Mouse (Mus musculus) heart, embryonic 15.5 days (tissue): ENCODE measurements around the gene Fryl. TPM values are rescaled to one million over a fixed set of nuclear protein-coding genes. Genes with fewer than 3 reads are reported as not detected.

Experiments
- ATAC-seq: fragments of 200-750 bp; cut with Nextera tagmentation; replicated peaks from 2 replicates; pipeline ENCODE4 v1.8.0; 2017; ENCODE audit warnings: low read depth, moderate TSS enrichment; ENCODE audit not compliant: insufficient number of reproducible peaks, insufficient read depth, low FRiP score
- H3K27ac ChIP-seq: fragments of 300-500 bp; sonication (generic); 2 replicates; pipeline ENCODE4 v1.5.1; 2015; ENCODE audit warnings: mild to moderate bottlenecking, inconsistent platforms
- H3K27me3 ChIP-seq: fragments of 300-500 bp; sonication (generic); 2 replicates; pipeline ENCODE4 v1.6.1; 2015; ENCODE audit warnings: inconsistent platforms
- H3K36me3 ChIP-seq: fragments of 300-500 bp; sonication (generic); 2 replicates; pipeline ENCODE4 v1.6.1; 2015; ENCODE audit warnings: mild to moderate bottlenecking, inconsistent platforms
- H3K4me1 ChIP-seq: fragments of 300-500 bp; sonication (generic); replicated peaks from 2 replicates; pipeline ENCODE4 v1.6.1; 2015; ENCODE audit warnings: inconsistent platforms
- H3K4me2 ChIP-seq: fragments of 300-500 bp; sonication (generic); 2 replicates; pipeline ENCODE4 v1.6.1; 2015; ENCODE audit warnings: inconsistent platforms, mild to moderate bottlenecking, moderate library complexity
- H3K4me3 ChIP-seq: fragments of 300-500 bp; sonication (generic); 2 replicates; pipeline ENCODE4 v1.5.1; 2015; ENCODE audit warnings: mild to moderate bottlenecking, inconsistent platforms
- H3K9ac ChIP-seq: fragments of 300-500 bp; sonication (generic); 2 replicates; pipeline ENCODE4 v1.6.1; 2015; ENCODE audit warnings: mild to moderate bottlenecking, inconsistent platforms
- H3K9me3 ChIP-seq: fragments of 300-500 bp; sonication (generic); replicated peaks from 2 replicates; pipeline ENCODE4 v1.6.1; 2016; ENCODE audit warnings: inconsistent platforms
- WGBS: fragments of 180-500 bp; shearing (Covaris S2); methylation state at CpG from one replicate; pipeline ENCODE4 v1.1.7; 2015; ENCODE audit warnings: mixed read lengths; 5-methylcytosine and 5-hydroxymethylcytosine counted together
- polyA plus RNA-seq: library from polyadenylated mRNA; unstranded; fragments of >200 nt; fragmentation: Nextera tagmentation; extraction: Ambion mirVana; gene quantifications from 2 replicates; pipeline ENCODE4 v1.2.1, GENCODE M21; 2015

Fryl gene
- polyA plus RNA-seq, 1 experiment from 2014 or later = 25.7 TPM

GRCm38 (mm10) chr5:73119969-73120725 is 136.3 kb downstream of the Fryl start:
- no peak for ATAC-seq
- no peak overlapping the region for H3K4me2 ChIP-seq
- 88% methylated on average over 13 of the region's 13 CpGs for WGBS
- H3K4me3 ChIP-seq = no peak overlapping the region
- H3K36me3 ChIP-seq = peaks cover 38% of the 10 kb centered on the region
- H3K9me3 ChIP-seq = no peaks in the 10 kb centered on the region
- H3K27ac ChIP-seq = no peak overlapping the region
- H3K9ac ChIP-seq = no peak overlapping the region
- H3K27me3 ChIP-seq = no peaks in the 10 kb centered on the region
- H3K4me1 ChIP-seq = no peaks in the 10 kb centered on the region

DNA sequence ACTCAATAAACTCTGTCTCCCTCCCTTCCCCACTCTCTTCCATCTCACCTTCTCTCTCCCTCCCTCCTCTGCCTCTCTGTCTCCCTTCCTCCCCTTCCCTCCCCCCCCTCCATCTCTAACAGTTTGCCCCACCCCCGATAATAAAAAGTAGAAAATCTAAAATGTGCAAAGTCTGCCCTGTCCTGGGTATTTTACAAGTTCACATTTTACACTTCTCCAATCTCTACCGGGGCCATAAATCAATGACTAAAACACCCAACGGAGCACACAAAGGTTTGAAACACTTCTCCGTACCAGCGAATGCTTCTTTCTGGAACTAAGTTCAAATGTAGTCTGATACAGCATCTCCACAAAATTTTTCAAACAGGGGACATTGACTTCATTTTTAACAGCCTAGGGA is 136.9 kb downstream of the Fryl start:
- WGBS = 87% methylated on average over 5 of the region's 5 CpGs
- no peak for ATAC-seq
- no peak overlapping the region for H3K4me2 ChIP-seq
- H3K27ac ChIP-seq = no peak overlapping the region
- no peaks in the 10 kb centered on the region for H3K4me1 ChIP-seq
- peaks cover 43% of the 10 kb centered on the region for H3K36me3 ChIP-seq
- no peaks in the 10 kb centered on the region for H3K27me3 ChIP-seq
- H3K9me3 ChIP-seq = no peaks in the 10 kb centered on the region
- no peak overlapping the region for H3K4me3 ChIP-seq
- no peak overlapping the region for H3K9ac ChIP-seq

DNA sequence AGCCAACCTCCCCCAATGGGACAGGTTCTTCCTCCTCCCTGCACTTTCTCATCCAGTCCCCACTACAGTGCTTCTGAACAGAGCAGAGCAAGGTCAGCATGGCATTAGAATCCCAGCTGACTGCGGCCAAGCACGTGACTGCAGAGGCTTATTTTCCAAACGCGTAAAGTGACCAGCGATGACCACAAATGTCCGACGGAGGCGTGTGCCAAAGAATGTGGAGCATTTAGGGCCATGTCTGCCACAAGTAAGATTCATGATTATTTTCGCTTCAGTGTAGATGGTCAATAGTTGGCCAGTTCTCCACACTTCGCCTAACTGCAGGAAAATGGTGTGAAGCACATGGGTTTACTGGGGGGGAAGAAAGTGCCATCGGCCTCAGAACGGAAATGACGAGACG is 137.6 kb downstream of the Fryl start:
- Histone ChIP-seq H3K36me3 (peaks cover 43% of the 10 kb centered on the region), H3K9me3 (no peaks in the 10 kb centered on the region), H3K4me2 (no peak overlapping the region), H3K4me3 (no peak overlapping the region), H3K4me1 (no peaks in the 10 kb centered on the region), H3K27me3 (no peaks in the 10 kb centered on the region), H3K27ac (no peak overlapping the region), H3K9ac (no peak overlapping the region)
- 90% methylated on average over 14 of the region's 14 CpGs for WGBS
- no peak for ATAC-seq

DNA sequence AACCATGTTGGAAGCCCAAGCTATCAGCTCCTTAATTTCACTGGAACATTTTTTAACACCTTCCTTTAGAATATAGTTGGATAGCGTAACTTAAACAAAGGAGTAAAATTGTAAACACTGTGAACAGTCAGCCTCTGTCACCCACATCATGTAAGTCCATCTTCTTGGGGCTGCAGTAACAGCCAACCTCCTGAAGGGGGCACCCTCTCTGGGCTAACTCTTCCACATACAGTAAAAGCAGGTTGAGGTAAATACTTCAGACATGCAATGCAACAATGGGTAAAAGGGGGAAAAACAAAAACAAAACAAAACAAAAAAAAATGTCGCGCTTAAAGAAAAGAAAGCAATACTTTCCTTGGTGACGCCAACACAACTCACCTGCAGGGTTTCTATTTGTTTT is 141.5 kb downstream of the Fryl start:
- H3K9ac ChIP-seq = no peak overlapping the region
- peaks cover 44% of the 10 kb centered on the region for H3K36me3 ChIP-seq
- no peaks in the 10 kb centered on the region for H3K9me3 ChIP-seq
- no peak overlapping the region for H3K27ac ChIP-seq
- H3K4me2 ChIP-seq = no peak overlapping the region
- WGBS = 96% methylated on average over 4 of the region's 4 CpGs
- no peak overlapping the region for H3K4me3 ChIP-seq
- no peak for ATAC-seq
- no peaks in the 10 kb centered on the region for H3K4me1 ChIP-seq
- H3K27me3 ChIP-seq = no peaks in the 10 kb centered on the region

DNA sequence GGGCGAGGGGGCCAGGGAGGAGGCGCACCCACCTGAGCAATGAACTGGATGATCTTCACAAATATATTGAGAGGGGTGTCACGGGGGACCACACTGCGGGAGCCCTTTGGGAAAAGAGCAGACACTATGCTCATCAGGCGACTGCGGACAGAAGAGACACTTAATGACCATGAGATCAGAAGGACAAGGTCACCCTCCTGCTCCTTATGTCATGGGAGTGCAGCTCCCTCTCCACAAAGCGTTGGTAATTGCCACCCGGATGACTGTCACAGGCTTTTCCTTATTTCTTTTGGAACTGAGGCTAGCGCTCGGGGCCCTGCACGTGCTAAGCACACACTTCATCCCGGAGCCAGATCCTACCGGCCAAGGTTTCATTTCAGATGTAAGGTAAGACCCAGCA is 144.1 kb downstream of the Fryl start:
- Histone ChIP-seq H3K36me3 (peaks cover 53% of the 10 kb centered on the region), H3K9ac (no peak overlapping the region), H3K4me2 (no peak overlapping the region), H3K4me1 (no peaks in the 10 kb centered on the region), H3K27ac (no peak overlapping the region), H3K27me3 (no peaks in the 10 kb centered on the region), H3K9me3 (no peaks in the 10 kb centered on the region), H3K4me3 (no peak overlapping the region)
- WGBS = 85% methylated on average over 13 of the region's 13 CpGs
- ATAC-seq = no peak

- Histone ChIP-seq H3K27ac (no peak overlapping the region), H3K4me1 (no peaks in the 10 kb centered on the region), H3K4me3 (no peak overlapping the region), H3K36me3 (peaks cover 73% of the 10 kb centered on the region), H3K27me3 (no peaks in the 10 kb centered on the region), H3K9ac (no peak overlapping the region), H3K4me2 (no peak overlapping the region), H3K9me3 (no peaks in the 10 kb centered on the region)
- 85% methylated on average over 7 of the region's 7 CpGs for WGBS
- ATAC-seq = no peak
Measured at GRCm38 (mm10) chr5:73103657-73104056, 152.8 kb downstream of the Fryl start.

- WGBS = 86% methylated on average over 10 of the region's 10 CpGs
- no peak for ATAC-seq
- no peak overlapping the region for H3K9ac ChIP-seq
Measured at GRCm38 (mm10) chr5:73102342-73102989, 154.0 kb downstream of the Fryl start.

GRCm38 (mm10) chr5:73092236-73092635 is 164.2 kb downstream of the Fryl start:
- Histone ChIP-seq H3K4me2 (no peak overlapping the region), H3K36me3 (peaks cover 81% of the 10 kb centered on the region), H3K4me3 (no peak overlapping the region), H3K27ac (no peak overlapping the region), H3K27me3 (no peaks in the 10 kb centered on the region), H3K4me1 (no peaks in the 10 kb centered on the region), H3K9me3 (no peaks in the 10 kb centered on the region), H3K9ac (no peak overlapping the region)
- WGBS = 73% methylated on average over 8 of the region's 8 CpGs
- ATAC-seq = no peak

More at GRCm38 (mm10) chr5:73102342-73102989, 154.0 kb downstream of the Fryl start:
- Histone ChIP-seq H3K9me3 (no peaks in the 10 kb centered on the region), H3K4me2 (no peak overlapping the region), H3K4me3 (no peak overlapping the region), H3K4me1 (no peaks in the 10 kb centered on the region), H3K27me3 (no peaks in the 10 kb centered on the region), H3K36me3 (peaks cover 73% of the 10 kb centered on the region), H3K27ac (no peak overlapping the region)

GRCm38 (mm10) chr5:73089158-73089557 is 167.3 kb downstream of the Fryl start:
- WGBS = 93% methylated on average over 17 of the region's 17 CpGs
- Histone ChIP-seq H3K4me3 (no peak overlapping the region), H3K4me2 (no peak overlapping the region), H3K4me1 (no peaks in the 10 kb centered on the region), H3K27me3 (no peaks in the 10 kb centered on the region), H3K36me3 (peaks cover 74% of the 10 kb centered on the region), H3K9ac (no peak overlapping the region), H3K9me3 (no peaks in the 10 kb centered on the region), H3K27ac (no peak overlapping the region)
- ATAC-seq = no peak

DNA sequence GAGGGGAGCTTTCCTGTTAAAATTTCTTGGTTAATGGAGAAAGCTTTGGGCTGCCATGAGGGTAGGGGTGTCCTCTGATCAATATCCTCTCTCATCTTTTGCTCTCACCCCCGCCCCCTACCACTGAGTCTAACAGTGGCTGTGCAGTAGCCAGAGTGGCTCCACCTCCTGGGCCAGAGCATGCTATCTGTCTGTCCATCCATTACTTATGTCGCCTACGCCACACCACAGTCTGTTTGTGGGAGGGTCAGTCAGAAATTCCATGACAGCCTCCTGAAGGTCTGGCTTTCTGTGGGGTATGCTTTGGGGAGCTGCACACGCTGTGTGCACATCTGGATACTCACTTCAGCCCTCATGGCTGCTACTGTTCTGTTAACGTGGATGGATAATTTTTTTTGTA is 174.9 kb downstream of the Fryl start:
- Histone ChIP-seq H3K9ac (no peak overlapping the region), H3K4me1 (no peaks in the 10 kb centered on the region), H3K4me2 (no peak overlapping the region), H3K4me3 (no peak overlapping the region), H3K9me3 (no peaks in the 10 kb centered on the region), H3K27me3 (no peaks in the 10 kb centered on the region), H3K27ac (no peak overlapping the region), H3K36me3 (peaks cover 63% of the 10 kb centered on the region)
- no peak for ATAC-seq
- WGBS = 87% methylated on average over 5 of the region's 5 CpGs

DNA sequence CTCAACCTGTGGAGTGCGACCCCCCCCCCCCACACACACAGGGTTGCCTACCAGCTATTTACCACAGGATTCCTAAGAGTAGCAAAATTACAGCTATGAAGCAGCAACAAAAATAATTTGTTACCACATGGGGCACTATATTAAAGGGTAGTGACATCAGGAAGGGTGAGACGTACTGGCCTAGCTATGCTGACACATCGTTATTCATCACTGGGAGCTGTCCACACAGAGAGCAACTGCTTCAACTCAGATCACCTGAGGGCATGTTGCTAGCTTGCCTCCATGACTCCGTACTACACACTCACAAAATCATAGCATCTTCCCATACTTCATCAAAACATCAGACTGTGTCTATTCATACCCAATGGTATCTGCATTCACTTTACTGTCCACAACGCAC is 176.6 kb downstream of the Fryl start:
- no peak overlapping the region for H3K4me3 ChIP-seq
- no peaks in the 10 kb centered on the region for H3K4me1 ChIP-seq
- no peak overlapping the region for H3K27ac ChIP-seq
- WGBS = 73% methylated on average over 5 of the region's 5 CpGs
- H3K9me3 ChIP-seq = no peaks in the 10 kb centered on the region
- no peak overlapping the region for H3K4me2 ChIP-seq
- no peak for ATAC-seq
- H3K36me3 ChIP-seq = peaks cover 69% of the 10 kb centered on the region
- H3K9ac ChIP-seq = no peak overlapping the region
- H3K27me3 ChIP-seq = no peaks in the 10 kb centered on the region

- Histone ChIP-seq H3K36me3 (peaks cover 68% of the 10 kb centered on the region), H3K27ac (no peak overlapping the region), H3K9me3 (no peaks in the 10 kb centered on the region), H3K4me3 (no peak overlapping the region), H3K27me3 (no peaks in the 10 kb centered on the region), H3K9ac (no peak overlapping the region), H3K4me2 (no peak overlapping the region), H3K4me1 (no peaks in the 10 kb centered on the region)
- ATAC-seq = no peak
- 38% methylated on average over 15 of the region's 15 CpGs for WGBS
Measured at GRCm38 (mm10) chr5:73071319-73071718, 185.1 kb downstream of the Fryl start.
